Mouse (Mus musculus): ENCODE data around the gene Krt14.
A peak's percentile ranks its signal among the peaks of the same experiment; 100 is the strongest.

GRCm38 (mm10) chr11:100168765-100169762, 38.3 kb downstream of the Krt14 start:
- TF ChIP-seq CTCF (IDR thresholded peaks at IDR 0.05; ENCODE audit: low read depth) (peak; percentile 90), EP300 (IDR thresholded peaks at IDR 0.05; ENCODE audit: low read depth) (no peak)

All from liver, embryonic 14.5 days (tissue).